Mouse (Mus musculus) small intestine, adult 2 months (tissue): Measurements from ENCODE around the gene Kcnn3. TPM values are rescaled to one million over a fixed set of nuclear protein-coding genes. Genes with fewer than 3 reads are reported as not detected.

ENCODE experiments used
- H3K27ac ChIP-seq: fragments of 200-500 bp; 2 replicates; pipeline ENCODE4 v1.5.1; 2012; ENCODE audit warnings: low read depth, low read length, control low read depth, inconsistent platforms; ENCODE audit not compliant: insufficient read depth
- H3K27me3 ChIP-seq: fragments of 200-500 bp; 2 replicates; pipeline ENCODE4 v1.6.1; 2012; ENCODE audit warnings: mild to moderate bottlenecking, moderate library complexity, low read length, inconsistent platforms; ENCODE audit not compliant: control insufficient read depth, insufficient read depth
- H3K36me3 ChIP-seq: fragments of 200-500 bp; 2 replicates; pipeline ENCODE4 v1.6.1; 2012; ENCODE audit warnings: mild to moderate bottlenecking, low read length, control low read depth, inconsistent platforms; ENCODE audit not compliant: control insufficient read depth, insufficient read depth
- H3K4me1 ChIP-seq: fragments of 200-500 bp; 2 replicates; pipeline ENCODE4 v1.6.1; 2012; ENCODE audit warnings: low read length, inconsistent platforms, mixed read lengths; ENCODE audit not compliant: control insufficient read depth, insufficient read depth, insufficient read length
- H3K4me3 ChIP-seq: fragments of 200-500 bp; 2 replicates; pipeline ENCODE4 v1.5.1; 2012; ENCODE audit warnings: low read depth, mild to moderate bottlenecking, control low read depth, inconsistent platforms, low read length, moderate library complexity
- CTCF ChIP-seq: fragments of 200-500 bp; IDR thresholded peaks from 2 replicates; pipeline ENCODE4 v1.5.1; 2012; ENCODE audit warnings: low read depth, mild to moderate bottlenecking, control low read depth, inconsistent platforms, low read length, moderate library complexity, mixed read lengths; ENCODE audit not compliant: insufficient replicate concordance, insufficient read length; ENCODE audit errors: extremely low read depth
- POLR2A ChIP-seq: fragments of 200-500 bp; IDR thresholded peaks from 2 replicates; pipeline ENCODE4 v1.6.1; 2012; ENCODE audit warnings: low read depth, mild to moderate bottlenecking, control low read depth, inconsistent platforms, low read length, moderate library complexity
- WGBS: fragments of 180-500 bp; shearing (Covaris S2); methylation state at CpG from one replicate; pipeline ENCODE4 v1.1.7; 2018; 5-methylcytosine and 5-hydroxymethylcytosine counted together
- polyA plus RNA-seq: library from polyadenylated mRNA; depleted of rRNA; stranded (reverse); fragments of >200 nt; gene quantifications from 2 replicates; pipeline ENCODE4 v1.2.3, GENCODE M21; 2012

Kcnn3 gene
- polyA plus RNA-seq, 1 experiment: 4.6 TPM

- Histone ChIP-seq H3K36me3 (no peaks in the 10 kb centered on the region), H3K4me3 (no peak overlapping the region), H3K4me1 (no peaks in the 10 kb centered on the region), H3K27me3 (no peaks in the 10 kb centered on the region), H3K27ac (no peak overlapping the region)
- TF ChIP-seq POLR2A (no peak), CTCF (no peak)
- WGBS: 64% methylated on average over 5 of the region's 5 CpGs
Observed at GRCm38 (mm10) chr3:89624814-89625445, 105.0 kb downstream of the Kcnn3 start.

GRCm38 (mm10) chr3:89626556-89626955, 106.6 kb downstream of the Kcnn3 start:
- 49% methylated on average over 4 of the region's 4 CpGs for WGBS
- no peak overlapping the region for H3K4me3 ChIP-seq
- TF ChIP-seq POLR2A (no peak), CTCF (no peak)
- H3K27ac ChIP-seq: no peak overlapping the region
- no peaks in the 10 kb centered on the region for H3K36me3 ChIP-seq
- no peaks in the 10 kb centered on the region for H3K27me3 ChIP-seq
- H3K4me1 ChIP-seq: no peaks in the 10 kb centered on the region

- 72% methylated on average over 3 of the region's 3 CpGs for WGBS
- Histone ChIP-seq H3K27me3 (no peaks in the 10 kb centered on the region), H3K27ac (no peak overlapping the region), H3K36me3 (no peaks in the 10 kb centered on the region), H3K4me1 (no peaks in the 10 kb centered on the region), H3K4me3 (no peak overlapping the region)
- TF ChIP-seq POLR2A (no peak), CTCF (no peak)
Observed at GRCm38 (mm10) chr3:89629811-89630210, 109.8 kb downstream of the Kcnn3 start.

GRCm38 (mm10) chr3:89631750-89632149, 111.8 kb downstream of the Kcnn3 start:
- H3K27me3 ChIP-seq: no peaks in the 10 kb centered on the region
- TF ChIP-seq POLR2A (no peak), CTCF (no peak)
- no peaks in the 10 kb centered on the region for H3K4me1 ChIP-seq
- H3K4me3 ChIP-seq: no peak overlapping the region
- H3K27ac ChIP-seq: 0 out of 2 replicates have a peak overlapping the region, but pooled peaks have one; percentile 25
- WGBS: 68% methylated on average over 5 of the region's 5 CpGs
- no peaks in the 10 kb centered on the region for H3K36me3 ChIP-seq

GRCm38 (mm10) chr3:89633531-89633930, 113.6 kb downstream of the Kcnn3 start:
- Histone ChIP-seq H3K27me3 (no peaks in the 10 kb centered on the region), H3K27ac (peak overlapping the region; percentile 19; the same call in 1 of the 2 replicates), H3K4me3 (no peak overlapping the region), H3K4me1 (no peaks in the 10 kb centered on the region), H3K36me3 (no peaks in the 10 kb centered on the region)
- no peak for TF ChIP-seq CTCF
- no peak for TF ChIP-seq POLR2A
- WGBS: 76% methylated on average over 6 of the region's 6 CpGs

- Histone ChIP-seq H3K4me1 (no peaks in the 10 kb centered on the region), H3K4me3 (no peak overlapping the region), H3K27me3 (no peaks in the 10 kb centered on the region), H3K36me3 (no peaks in the 10 kb centered on the region), H3K27ac (peak overlapping the region; percentile 12)
- WGBS: 84% methylated on average over 6 of the region's 6 CpGs
- TF ChIP-seq POLR2A: no peak
- no peak for TF ChIP-seq CTCF
Observed at GRCm38 (mm10) chr3:89633941-89634340, 114.0 kb downstream of the Kcnn3 start.

GRCm38 (mm10) chr3:89640804-89641203, 120.8 kb downstream of the Kcnn3 start:
- H3K36me3 ChIP-seq: no peaks in the 10 kb centered on the region
- no peak overlapping the region for H3K27ac ChIP-seq
- no peaks in the 10 kb centered on the region for H3K4me1 ChIP-seq
- H3K4me3 ChIP-seq: no peak overlapping the region
- TF ChIP-seq POLR2A (no peak), CTCF (no peak)
- no peaks in the 10 kb centered on the region for H3K27me3 ChIP-seq
- WGBS: 26% methylated on average over 3 of the region's 3 CpGs
